In the genomic region with DNA sequence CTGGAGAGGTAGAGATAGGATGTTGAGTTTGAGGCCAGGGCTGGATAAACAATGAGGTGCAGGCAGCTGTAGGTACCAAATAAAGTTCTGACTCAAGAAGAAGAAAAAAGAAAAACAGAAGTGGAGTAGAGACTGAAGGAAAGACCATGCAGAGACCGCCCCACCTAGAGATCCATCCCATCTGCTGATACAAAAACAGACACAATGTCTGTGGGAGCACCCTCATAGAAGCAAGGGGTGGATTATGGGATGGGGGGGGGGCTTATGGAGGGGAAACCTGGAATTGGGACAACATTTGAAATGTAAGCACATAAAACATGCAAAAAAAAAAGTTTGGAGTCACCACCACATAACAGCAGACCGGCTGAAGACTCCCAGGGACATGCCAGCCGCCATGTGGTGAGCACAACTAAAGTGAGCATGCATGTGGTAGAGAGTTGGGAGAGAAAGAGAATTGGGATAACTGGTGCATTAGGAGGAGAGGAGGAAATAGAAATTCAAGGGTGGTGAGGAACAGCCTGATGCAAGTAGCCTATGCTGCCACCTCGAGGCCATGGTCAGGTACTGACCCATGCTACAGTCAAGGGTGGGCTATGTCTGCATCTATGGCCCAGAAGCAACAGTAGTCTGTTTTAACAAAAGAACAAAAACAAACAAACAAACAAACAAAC, we compare ENCODE assay signal across 8 mouse cellular contexts.
DNase-seq lines count a peak whose midpoint lies in the region; ATAC-seq and TF ChIP-seq lines count a peak whose summit lies in the region.

No protein-coding gene starts in this region.

- H3K9ac ChIP-seq in heart, adult 2 months (ENCODE audit: low read depth, low read length): no peak overlapping the region
- no peak overlapping the region for H3K9ac ChIP-seq in heart, embryonic 12.5 days
- H3K9ac ChIP-seq in intestine, embryonic 14.5 days (ENCODE audit: low read length): no peak overlapping the region
- H3K9ac ChIP-seq in midbrain, embryonic 11.5 days (ENCODE audit: low read length): no peak overlapping the region

- H3K9me3 ChIP-seq in heart, embryonic 12.5 days (replicated peaks): no peaks in the 10 kb centered on the region
- H3K9me3 ChIP-seq in intestine, embryonic 14.5 days (ENCODE audit: control insufficient read depth, low read length): no peaks in the 10 kb centered on the region
- no peaks in the 10 kb centered on the region for H3K9me3 ChIP-seq in midbrain, embryonic 11.5 days (ENCODE audit: control insufficient read depth, low read length)

- H3K4me2 ChIP-seq in heart, embryonic 12.5 days: no peak overlapping the region
- no peak overlapping the region for H3K4me2 ChIP-seq in intestine, embryonic 14.5 days (ENCODE audit: low read length)
- H3K4me2 ChIP-seq in midbrain, embryonic 11.5 days: no peak overlapping the region

- ATAC-seq in heart, embryonic 12.5 days (ENCODE audit: insufficient number of reproducible peaks, low FRiP score): no peak
- peak; percentile 84 for ATAC-seq in intestine, embryonic 14.5 days (replicated peaks; ENCODE audit: low FRiP score, low TSS enrichment, low read depth)
- ATAC-seq in midbrain, embryonic 11.5 days (ENCODE audit: low FRiP score): peak; percentile 93

- no peak overlapping the region for H3K4me3 ChIP-seq in heart, adult 2 months
- H3K4me3 ChIP-seq in heart, embryonic 12.5 days: no peak overlapping the region
- H3K4me3 ChIP-seq in intestine, embryonic 14.5 days (ENCODE audit: low read depth, low read length): no peak overlapping the region
- no peak overlapping the region for H3K4me3 ChIP-seq in left cerebral cortex, adult 2 months
- H3K4me3 ChIP-seq in midbrain, embryonic 11.5 days (ENCODE audit: low read depth, low read length): no peak overlapping the region

- H3K79me2 ChIP-seq in heart, adult 2 months (replicated peaks; ENCODE audit: control insufficient read depth, insufficient read depth, low read length): no peaks in the 10 kb centered on the region

- no peak for TF ChIP-seq POLR2A in heart, adult 2 months (IDR thresholded peaks at IDR 0.05; ENCODE audit: insufficient read depth, low read depth, low read length)

- H3K27me3 ChIP-seq in heart, adult 2 months (ENCODE audit: control insufficient read depth, insufficient read depth, low read length): no peaks in the 10 kb centered on the region
- H3K27me3 ChIP-seq in heart, embryonic 12.5 days (replicated peaks): no peaks in the 10 kb centered on the region
- no peaks in the 10 kb centered on the region for H3K27me3 ChIP-seq in intestine, embryonic 14.5 days (replicated peaks; ENCODE audit: control insufficient read depth, insufficient read depth, low read length)
- H3K27me3 ChIP-seq in midbrain, embryonic 11.5 days (ENCODE audit: control insufficient read depth, insufficient read depth, low read length): no peaks in the 10 kb centered on the region

- DNase-seq in heart, adult 2 months: peak; percentile 10 to 61
- peak; percentile 32 for DNase-seq in cerebellum, adult 8-10 months
- peak; percentile 80 for DNase-seq in forelimb bud, embryonic 11.5 days (ENCODE audit: low read depth, low spot score)
- DNase-seq in intestine, embryonic 14.5 days (ENCODE audit: low spot score): peak; percentile 75
- DNase-seq in left cerebral cortex, adult 2 months (ENCODE audit: extremely low spot score in 1 of 2, low spot score in 2 of 2): peak; percentile 44 to 46
- peak; percentile 92 for DNase-seq in midbrain, embryonic 11.5 days (ENCODE audit: low spot score, missing footprints)
- DNase-seq in skeletal muscle tissue, adult 2 months (ENCODE audit: low read depth, low spot score): peak; percentile 30

- peak; percentile 75; the same call in 1 of the 2 replicates for TF ChIP-seq EP300 in heart, adult 2 months (IDR thresholded peaks at IDR 0.05; ENCODE audit: insufficient read depth, low read depth, low read length)

- no peak overlapping the region for H3K27ac ChIP-seq in heart, adult 2 months
- no peak overlapping the region for H3K27ac ChIP-seq in heart, embryonic 12.5 days (ENCODE audit: poor library complexity, severe bottlenecking)
- no peak overlapping the region for H3K27ac ChIP-seq in intestine, embryonic 14.5 days (ENCODE audit: low read depth)
- H3K27ac ChIP-seq in left cerebral cortex, adult 2 months: no peak overlapping the region
- H3K27ac ChIP-seq in midbrain, embryonic 11.5 days (ENCODE audit: low read depth, low read length): no peak overlapping the region

- intact Hi-C loops in heart, adult 2 months (cut with DNase I): loop anchor here (2.0 kb wide), 2 partner anchors 472 to 706 kb away; no protein-coding TSS in a partner anchor
- intact Hi-C loops in left cerebral cortex, adult 2 months (cut with DNase I): loop anchor here (2.0 to 5.0 kb wide), 5 partner anchors 151 to 1106 kb away; no protein-coding TSS in a partner anchor

- peak; percentile 84 for TF ChIP-seq CTCF in heart, adult 2 months (IDR thresholded peaks at IDR 0.05)
- TF ChIP-seq CTCF in left cerebral cortex, adult 2 months (IDR thresholded peaks at IDR 0.05): peak; percentile 84

- WGBS in heart, adult 2 months: 30% methylated on average over 4 of the region's 4 CpGs
- whole genome bisulfite sequencing in heart, embryonic 12.5 days: 41% methylated on average over 4 of the region's 4 CpGs
- WGBS in intestine, embryonic 14.5 days: 34% methylated on average over 4 of the region's 4 CpGs
- WGBS in midbrain, embryonic 11.5 days: 41% methylated on average over 4 of the region's 4 CpGs

- no peaks in the 10 kb centered on the region; the same call in 1 of the 2 replicates for H3K4me1 ChIP-seq in heart, adult 2 months (ENCODE audit: control insufficient read depth, insufficient read depth, low read length)
- no peaks in the 10 kb centered on the region for H3K4me1 ChIP-seq in heart, embryonic 12.5 days (replicated peaks)
- no peaks in the 10 kb centered on the region for H3K4me1 ChIP-seq in intestine, embryonic 14.5 days (replicated peaks; ENCODE audit: control insufficient read depth, insufficient read depth, low read length)
- H3K4me1 ChIP-seq in midbrain, embryonic 11.5 days (ENCODE audit: control insufficient read depth, insufficient read depth, low read length): no peaks in the 10 kb centered on the region

- H3K36me3 ChIP-seq in heart, adult 2 months (ENCODE audit: control insufficient read depth, insufficient read depth, low read length): no peaks in the 10 kb centered on the region
- H3K36me3 ChIP-seq in heart, embryonic 12.5 days: no peaks in the 10 kb centered on the region
- no peaks in the 10 kb centered on the region for H3K36me3 ChIP-seq in intestine, embryonic 14.5 days (ENCODE audit: control insufficient read depth, insufficient read depth, low read length)
- H3K36me3 ChIP-seq in midbrain, embryonic 11.5 days (ENCODE audit: control insufficient read depth, insufficient read depth, low read length): no peaks in the 10 kb centered on the region

Comparison
In these comparisons a context has a peak if more than half of its experiments do, and no peak if none do; other contexts are left out.
1. DNase-seq: peak in every context shown above with its lines; median percentile 92 in midbrain, embryonic 11.5 days; 80 in forelimb bud, embryonic 11.5 days; 75 in intestine, embryonic 14.5 days; 45 in left cerebral cortex, adult 2 months; 36 in heart, adult 2 months; 32 in cerebellum, adult 8-10 months; 30 in skeletal muscle tissue, adult 2 months.